Mouse (Mus musculus) monocyte, adult 2 months (primary cell): ENCODE data around the gene Thbd.

ENCODE experiments used
- DNase-seq, 2 experiments: peaks; one replicate each; pipeline ENCODE4 v3.0.0; 2022; ENCODE audit warnings: low spot score in 2 of 2, low read depth in 1 of 2

The Thbd gene

DNA sequence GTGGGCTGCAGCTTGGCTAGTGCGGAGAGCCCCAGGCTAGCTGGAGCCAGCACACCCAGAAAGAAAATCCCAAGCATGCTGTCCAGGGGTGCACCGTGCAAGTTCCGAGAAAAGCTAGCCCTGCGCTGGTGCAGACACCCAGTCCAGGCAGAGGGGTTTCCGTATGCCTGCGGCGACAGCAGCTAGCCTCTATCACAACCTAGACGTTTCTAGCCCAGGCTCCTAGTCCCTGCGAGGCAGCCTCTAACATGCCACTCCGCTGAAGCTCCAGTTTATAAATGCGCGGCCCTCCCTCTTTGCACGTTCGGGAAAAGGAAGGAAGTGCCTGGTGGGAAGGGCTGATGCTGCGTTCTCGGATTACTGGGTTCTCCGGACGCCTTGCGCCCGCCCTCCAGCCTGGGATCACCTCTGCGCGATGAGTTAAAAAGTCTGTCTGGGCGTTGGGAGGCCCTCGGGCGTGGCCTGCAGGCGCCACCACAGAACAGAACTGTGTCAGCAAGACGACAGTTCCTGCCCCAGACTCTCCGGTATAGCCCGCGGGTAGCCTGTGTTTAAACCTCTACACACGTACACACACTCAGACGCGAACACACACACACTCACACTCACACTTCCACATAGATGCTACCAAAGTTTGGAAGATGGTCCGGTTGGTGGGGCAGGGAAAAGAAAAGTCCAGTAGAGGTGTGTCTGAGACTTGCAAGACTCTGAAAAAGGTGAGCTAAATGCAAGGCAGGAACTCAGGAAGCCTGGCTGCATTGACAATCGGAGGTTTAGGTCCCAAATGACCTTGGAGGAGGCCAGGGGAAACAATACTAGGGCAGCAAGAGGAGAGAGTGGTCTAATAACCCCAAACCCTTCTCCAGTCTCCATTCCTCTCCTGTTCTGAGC lies at the start of gene Thbd:
Gene Thbd, minus strand, starts transcription at position 319 of the 891 bp plus-strand sequence.
- peak; percentile 66 for DNase-seq

DNA sequence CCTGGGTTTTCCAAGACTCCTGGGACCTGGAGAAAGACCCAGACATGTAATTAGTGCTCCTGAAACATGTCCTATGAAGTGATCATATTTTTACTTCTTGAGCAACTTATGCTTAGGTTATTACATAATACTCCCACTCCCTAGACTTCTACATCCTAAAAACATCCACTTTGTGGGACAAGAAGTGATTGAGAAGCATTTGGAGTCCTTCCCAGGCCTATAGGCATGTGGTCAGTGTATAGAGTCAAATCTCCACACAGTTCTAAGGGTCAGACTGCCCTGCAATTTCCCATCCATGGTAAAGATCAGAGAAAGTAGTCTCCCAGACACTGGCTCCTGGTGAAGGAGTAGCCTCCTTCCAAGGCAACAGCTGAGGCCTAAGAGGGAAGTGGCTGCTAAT lies 47.4 kb upstream of the Thbd start:
- DNase-seq: no peak

DNA sequence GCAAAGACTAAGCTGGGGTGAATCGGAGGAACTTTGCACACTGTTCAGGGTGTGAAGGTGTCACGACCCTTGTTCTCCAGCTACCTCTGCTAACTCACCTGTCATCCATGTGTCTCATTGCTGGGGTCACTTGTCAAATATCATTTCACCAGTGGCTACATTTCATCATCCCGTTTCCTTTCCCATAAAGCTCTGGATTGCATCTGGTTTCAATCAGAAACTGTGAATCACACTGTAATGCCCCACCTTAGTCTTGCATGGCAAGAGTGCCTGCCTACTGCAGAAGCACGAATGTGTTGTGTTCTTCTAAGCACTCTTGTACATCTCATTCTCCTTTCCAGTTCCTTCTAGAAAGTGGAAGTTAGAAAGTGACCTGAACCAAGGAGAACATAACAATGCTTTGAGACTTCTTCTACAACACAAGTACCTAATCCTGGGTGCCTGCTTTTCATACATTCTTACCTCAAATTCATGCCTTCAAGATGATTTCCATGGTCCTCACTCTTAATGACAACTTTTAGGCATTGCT lies 46.1 kb upstream of the Thbd start:
- DNase-seq: no peak

DNA sequence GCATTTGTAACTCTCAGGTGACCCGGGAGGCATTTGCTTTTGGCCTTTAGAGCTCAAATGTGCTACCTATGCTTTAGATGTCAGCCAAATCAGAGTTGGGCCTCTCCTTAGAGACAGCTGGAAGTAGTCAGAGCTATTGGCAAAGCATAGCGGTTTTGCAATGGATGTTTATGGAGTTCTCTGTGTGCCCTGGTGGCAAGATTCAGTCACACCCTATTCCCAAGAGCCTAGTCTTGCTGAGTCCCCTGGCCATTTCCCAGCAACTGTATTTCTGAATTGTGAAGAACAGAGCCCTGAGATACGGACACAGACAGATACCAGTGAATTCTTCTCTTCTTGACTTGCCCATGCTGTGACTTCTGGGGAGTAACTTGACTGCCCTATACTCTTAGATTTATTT lies 45.1 kb upstream of the Thbd start:
- DNase-seq: no peak

DNA sequence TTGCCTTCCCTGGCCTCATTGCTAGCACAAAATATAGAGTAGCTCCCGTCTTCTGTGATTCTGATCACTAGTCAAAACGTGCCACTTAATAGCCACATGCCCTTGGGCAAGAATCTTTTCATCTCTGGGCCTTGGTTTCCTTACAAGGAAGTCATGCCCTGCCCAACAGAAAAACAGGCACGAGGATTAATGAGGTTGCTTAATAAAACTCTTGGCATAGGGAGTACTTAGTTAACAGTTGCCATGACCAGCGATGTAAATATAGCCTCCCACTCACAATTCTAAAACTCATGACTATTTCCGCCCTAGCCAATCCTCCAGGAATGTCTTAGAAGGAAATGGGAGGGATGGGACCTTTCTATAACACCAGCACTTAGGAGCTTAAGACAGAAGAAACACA lies 43.5 kb upstream of the Thbd start:
- DNase-seq: no peak

DNA sequence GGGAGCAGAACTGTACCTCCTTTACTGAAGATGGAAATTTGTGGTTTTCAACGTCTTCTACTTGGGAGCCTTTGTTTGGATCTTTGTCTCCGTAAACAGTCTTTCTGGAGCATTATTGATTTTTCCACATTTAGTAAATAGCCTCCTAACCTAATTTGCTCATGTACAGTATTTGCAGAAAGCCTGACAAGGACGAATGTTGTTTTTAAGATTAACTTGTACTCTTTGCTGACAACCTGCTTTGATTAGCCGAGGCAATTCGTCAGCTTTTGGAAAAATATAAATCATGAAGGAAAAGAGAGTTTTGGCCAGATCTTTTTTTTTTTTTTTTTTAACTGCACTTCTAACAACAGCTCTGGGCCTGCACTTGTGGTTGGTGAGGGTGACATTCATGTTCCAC lies 42.6 kb upstream of the Thbd start:
- DNase-seq: no peak

DNA sequence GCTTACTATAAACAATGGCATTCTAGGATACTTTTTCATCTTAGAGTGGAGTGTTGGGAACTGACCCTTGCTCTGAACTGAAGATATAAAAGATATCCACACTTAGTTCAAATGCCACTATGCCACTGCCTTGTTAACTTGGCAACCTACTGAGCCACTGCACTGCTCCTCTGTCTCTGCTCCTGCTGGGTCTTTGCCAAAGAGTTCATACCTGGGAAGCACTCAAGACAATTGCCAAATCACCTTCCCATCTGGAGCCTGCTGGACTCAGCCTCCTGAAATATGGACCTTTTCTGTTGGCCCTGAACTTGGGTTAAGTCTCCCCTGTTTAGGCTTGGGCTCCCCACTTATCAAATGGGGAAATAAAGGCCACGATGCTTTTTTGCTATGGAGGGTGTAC lies 41.7 kb upstream of the Thbd start:
- no peak for DNase-seq

DNA sequence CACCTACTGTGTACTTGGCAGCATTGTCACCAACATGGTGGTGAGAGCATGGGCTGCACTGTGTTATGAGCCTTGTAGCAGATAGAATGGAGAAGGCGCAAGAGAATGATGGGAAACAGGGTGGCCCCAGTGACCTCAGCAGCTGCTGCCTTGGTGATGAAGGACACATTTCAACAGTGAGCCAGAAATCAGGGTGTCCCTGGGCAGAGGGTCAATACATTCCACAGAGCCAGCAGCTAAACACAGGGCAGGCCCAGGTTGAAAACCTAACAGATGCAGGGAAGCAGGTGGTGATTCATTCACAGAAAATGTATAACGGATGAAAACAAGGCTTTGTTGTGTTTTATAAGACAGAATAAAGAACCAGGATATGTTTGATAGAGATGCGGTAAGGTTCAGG lies 38.5 kb upstream of the Thbd start:
- DNase-seq: no peak

DNA sequence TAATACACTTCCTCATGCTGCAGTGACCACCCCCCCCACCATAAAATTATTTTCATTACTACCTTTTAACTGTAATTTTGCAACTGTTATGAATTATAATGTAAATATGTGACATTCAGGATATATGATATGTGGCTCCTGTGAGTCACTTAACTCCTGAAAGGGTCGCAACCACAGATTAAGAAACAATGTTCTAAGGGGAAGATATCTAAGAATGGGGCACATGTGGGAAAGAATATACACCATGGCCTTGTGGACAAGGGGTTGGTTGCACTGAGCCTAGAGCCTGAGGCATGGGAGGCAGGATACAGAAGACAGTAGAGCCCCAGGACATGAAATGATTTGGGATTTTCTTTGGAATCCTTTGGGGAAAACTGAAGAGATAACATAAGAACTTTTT lies 37.6 kb upstream of the Thbd start:
- no peak for DNase-seq

DNA sequence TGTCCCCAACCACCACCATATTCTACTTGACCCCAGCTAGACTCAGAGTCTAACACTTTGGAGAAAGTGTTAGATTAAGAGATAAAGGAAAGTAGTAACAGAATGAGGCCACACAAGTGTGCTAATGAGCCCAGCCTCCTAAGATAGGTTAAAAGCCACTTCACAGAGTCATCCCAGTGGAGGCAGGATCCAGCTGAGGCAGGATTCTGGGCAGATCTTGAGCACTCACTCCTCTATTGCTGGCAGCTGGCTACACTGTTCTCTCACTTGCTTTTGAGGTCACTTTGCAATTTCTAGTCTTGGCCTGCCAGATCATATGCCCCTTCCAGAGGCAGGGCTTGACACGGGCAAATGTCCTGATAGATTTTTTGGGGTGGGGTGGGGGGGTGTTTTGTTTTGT lies 36.5 kb upstream of the Thbd start:
- DNase-seq: no peak

DNA sequence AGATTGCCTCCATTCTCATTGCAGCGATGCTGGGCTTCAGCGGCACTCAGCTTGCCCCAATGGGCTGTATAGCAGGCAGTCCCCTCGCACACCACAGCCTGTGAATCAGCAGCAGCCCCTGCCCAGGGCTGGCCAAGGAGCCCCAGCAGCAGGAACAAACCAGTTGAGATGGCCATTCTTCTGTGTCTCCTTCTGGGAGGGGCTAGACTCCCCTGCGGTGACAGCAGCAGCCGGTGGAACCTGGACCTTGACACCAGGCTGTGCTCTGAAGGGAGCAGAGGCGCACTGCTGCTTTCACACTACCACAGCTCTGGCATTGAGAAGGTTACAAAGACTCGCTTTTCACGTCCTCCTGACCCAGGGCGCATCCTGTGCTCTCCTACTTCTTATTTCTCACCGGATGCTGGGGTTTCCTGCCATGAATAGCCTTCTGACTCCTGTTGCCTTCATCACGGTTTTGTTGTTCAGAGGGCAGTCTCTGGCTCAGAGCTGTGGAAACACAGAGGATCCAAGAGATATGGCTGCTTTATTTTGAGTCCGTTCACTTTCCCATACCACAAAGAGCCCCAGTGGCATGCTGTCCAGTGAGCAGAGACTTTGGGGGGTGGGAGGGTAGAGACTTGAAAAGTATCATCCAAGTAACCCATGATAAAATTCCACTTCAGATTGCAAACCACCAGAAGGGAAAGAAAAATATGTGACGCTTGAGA lies 35.4 kb upstream of the Thbd start, which contains the start of gene Cd93:
Gene Cd93, minus strand, starts transcription at position 315 of the 710 bp plus-strand sequence.
- DNase-seq: peak; percentile 40

DNA sequence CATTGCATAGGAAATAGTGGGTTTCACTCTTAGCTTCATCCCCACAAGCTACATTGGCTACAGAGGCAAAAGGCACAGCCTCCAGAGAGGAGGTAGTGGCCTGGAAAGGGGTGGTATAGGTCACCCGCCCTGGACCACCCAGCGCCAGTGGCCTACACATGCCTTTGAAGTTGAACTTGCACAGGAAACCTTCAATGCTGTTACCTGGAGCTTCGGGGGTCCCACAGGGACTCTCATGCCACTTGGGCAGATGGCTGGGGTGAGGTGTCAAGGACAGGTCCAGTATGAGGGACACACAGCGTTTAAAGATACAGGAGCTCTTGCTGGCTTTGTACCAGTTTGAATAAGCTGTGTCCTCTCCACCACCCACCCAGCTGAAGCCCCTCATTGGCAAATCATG lies 34.7 kb upstream of the Thbd start:
- no peak for DNase-seq

DNA sequence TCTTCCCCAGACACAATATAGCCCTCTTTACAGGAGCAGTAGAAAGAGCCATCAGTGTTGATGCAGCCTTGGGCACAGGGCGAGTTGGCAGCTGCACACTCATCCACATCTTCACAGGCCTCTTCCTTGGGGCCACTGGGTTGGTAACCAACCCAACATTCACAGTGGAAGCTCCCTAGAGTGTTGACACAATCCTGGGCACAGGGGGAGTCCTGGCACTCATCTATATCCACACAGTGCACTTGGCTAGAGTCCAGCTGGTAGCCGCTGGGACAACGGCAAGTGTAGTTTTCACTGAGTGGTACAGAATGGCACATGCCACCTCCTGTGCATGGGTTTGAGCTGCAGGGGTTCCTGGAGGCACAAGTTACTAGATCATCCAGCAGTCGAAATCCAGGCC lies 34.2 kb upstream of the Thbd start:
- DNase-seq: no peak

DNA sequence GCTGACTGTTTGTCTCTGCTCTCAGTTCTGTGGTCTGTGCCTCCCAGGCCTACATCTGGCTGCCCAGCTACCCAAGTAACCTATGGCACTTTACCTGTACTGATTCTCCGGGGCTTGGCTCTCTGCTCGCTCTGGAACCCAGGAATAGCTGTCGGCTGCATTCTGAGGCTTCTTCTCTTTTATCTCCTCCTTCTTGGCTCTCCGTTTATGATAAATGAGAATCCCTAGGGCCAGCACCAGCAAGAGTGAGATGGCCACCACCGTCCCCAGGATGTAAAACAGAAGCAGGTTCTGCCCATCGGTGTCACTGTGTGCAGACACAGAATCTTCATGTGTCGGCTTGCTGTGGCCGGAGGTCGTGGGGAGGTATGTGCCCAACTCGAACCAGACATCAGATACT lies 33.4 kb upstream of the Thbd start:
- no peak for DNase-seq

DNA sequence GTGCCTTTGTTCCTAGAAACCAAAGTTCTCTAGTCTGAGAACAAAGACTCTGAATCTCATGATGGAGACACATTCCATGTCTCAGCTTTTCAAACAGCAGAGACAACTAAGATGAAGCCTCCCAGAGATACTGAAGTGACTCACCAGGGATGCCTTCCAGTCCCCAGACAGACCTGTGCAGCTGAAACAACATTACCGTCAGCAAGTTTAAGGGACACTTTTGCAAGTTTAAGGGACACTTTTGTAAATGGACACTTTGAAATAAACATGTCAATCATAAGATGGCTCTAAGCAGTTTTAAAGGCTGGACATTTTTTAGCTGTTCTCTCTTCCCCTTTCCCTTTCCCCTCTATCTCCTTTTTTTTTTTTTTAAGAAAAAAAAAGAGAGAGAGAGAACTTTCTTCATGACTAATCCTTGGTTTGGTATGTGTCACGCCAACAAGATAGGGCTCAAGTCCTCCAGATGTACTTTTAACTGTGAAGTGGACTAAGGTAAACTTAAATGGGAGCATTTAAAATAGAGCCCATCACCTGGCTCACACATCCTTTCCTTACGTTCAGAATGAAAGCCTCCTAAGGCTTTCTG lies 31.8 kb upstream of the Thbd start:
- DNase-seq: no peak

DNA sequence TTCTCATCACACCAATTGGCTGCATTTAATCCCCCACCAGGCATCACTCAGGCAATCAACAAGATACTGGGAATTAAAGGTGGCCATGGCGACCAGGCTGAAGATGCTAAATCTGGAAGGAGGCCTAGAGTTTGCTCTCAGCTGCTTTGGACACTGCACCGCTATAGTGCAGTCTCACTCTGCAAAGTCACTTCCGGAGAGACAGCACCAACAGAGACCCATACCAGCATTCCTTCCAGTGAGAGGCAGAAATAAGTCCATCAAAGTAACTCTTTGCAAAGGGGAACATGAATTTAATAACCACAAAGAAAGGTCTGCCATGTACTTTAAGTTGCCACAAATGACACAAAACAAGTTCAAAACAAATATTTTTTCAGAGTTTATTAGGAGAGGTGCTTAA lies 28.3 kb upstream of the Thbd start:
- DNase-seq: no peak

DNA sequence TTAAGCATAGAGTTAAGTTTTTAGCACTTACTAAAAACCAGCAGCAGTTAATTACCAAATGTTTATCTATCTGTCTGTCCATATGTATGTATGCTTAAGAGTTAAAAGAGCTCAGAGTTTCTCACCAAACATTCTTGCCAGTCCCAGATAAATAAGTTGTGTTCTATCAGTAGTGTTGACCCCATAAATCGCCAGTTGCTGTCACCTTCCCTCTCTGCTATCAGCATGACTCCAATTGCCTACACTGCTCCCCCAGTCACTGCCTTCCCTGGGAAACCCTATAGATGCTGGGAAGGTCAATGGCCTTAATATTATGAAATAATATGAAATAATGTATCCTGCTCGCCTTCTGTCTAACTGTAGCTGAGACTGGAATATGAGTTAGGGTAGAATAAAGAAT lies 24.4 kb upstream of the Thbd start:
- no peak for DNase-seq

DNA sequence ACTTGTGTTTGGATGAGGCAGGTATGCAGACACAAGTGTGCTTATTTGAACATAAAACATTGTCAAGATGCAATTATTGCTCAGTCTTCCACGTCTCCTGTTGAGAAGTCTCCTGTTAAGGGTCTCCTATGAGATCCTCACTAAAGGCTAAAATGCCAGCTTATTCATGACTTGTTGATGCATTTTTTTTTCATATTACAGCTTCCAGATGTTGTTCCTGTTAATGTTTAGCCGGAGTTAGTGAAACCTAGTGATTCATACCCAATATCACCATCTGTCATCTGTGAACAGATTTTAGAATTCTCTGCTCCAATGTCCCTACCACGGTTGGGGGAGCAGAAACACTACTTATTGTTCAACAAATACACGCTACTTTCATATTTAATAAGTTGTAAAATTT lies 23.0 kb upstream of the Thbd start:
- DNase-seq: no peak

DNA sequence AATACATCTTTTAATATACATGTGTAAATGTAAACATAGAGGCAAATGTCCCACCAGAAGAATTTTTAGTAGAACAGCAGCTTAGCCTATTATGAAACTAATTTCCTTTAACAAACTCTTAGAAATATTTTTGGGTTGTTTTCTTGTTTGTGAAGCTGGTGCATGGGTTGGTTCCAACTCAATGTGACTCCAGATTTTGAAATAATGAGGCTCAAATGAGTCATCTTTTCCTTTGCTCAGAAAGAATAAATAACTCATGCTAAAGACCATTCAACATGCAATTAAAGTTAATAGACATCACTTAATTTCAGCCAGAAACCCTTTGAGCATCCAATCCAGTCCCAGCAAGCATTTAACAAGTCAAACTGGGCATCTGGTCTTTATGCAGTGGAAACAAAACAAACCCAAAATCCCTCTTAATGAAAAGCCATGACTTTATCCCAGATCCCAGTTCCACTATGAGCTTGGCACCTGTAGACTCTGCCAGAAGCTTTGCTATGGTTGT lies 21.1 kb upstream of the Thbd start:
- no peak for DNase-seq

DNA sequence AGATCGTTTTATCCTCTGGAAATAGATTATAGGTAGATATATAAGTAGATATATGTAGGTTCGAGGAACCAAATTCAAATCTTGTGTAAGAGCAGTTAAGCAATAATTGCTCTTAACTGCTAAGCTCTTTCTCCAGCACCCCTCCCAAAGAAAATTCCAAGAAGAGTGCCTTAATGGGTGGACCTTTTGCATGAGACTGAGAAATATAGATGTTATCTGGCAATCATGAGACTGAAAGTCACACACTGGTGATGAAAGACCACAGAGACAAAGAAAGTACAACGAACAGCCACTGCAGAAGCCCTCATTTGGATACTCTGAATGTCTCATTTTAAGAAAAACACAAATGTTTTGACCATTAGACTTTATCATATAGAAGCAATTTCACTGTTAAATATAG lies 20.5 kb upstream of the Thbd start:
- DNase-seq: no peak

DNA sequence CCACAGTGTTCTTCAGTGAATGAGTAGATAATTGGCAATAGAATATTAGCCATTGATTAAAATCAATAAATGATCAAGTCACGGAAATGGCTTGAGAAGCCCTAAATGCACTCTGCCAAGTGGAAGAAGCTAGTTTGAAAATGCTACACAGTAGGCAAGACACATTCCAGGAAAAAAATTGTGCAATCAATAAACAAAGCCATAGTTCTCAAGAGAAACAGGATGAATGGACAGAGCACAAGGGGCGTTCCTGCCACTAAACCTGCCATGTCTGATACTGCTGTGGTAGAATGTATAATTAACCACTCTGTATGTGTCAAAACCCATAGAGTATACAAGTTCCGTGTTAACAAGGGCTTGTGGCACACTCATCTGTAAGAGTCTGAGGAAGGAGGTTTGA lies 19.6 kb upstream of the Thbd start:
- no peak for DNase-seq
